Mouse (Mus musculus) heart, adult 2 months (tissue): ENCODE measurements around the gene Pheta1. TPM values are rescaled to one million over a fixed set of nuclear protein-coding genes. Genes with fewer than 3 reads are reported as not detected.

Source experiments
- DNase-seq, 2 experiments: peaks; one replicate each; pipeline ENCODE4 v3.0.0; 2021
- H3K27ac ChIP-seq: fragments of 200-600 bp; 2 replicates; pipeline ENCODE4 v1.8.1; 2022
- H3K27me3 ChIP-seq: fragments of 200-500 bp; 2 replicates; pipeline ENCODE4 v1.6.1; 2012; ENCODE audit warnings: mild to moderate bottlenecking, low read length, inconsistent platforms, mixed read lengths; ENCODE audit not compliant: control insufficient read depth, insufficient read depth
- H3K36me3 ChIP-seq: fragments of 200-500 bp; 2 replicates; pipeline ENCODE4 v1.6.1; 2012; ENCODE audit warnings: low read length, inconsistent platforms; ENCODE audit not compliant: control insufficient read depth, insufficient read depth
- H3K4me1 ChIP-seq: fragments of 200-500 bp; 2 replicates; pipeline ENCODE4 v1.6.1; 2011; ENCODE audit warnings: low read length; ENCODE audit not compliant: control insufficient read depth, insufficient read depth
- H3K4me3 ChIP-seq: fragments of 200-600 bp; 2 replicates; pipeline ENCODE4 v1.8.1; 2022
- H3K79me2 ChIP-seq: fragments of 200-500 bp; replicated peaks from 2 replicates; pipeline ENCODE4 v1.6.1; 2012; ENCODE audit warnings: mild to moderate bottlenecking, inconsistent platforms, low read length, moderate library complexity, mixed read lengths; ENCODE audit not compliant: control insufficient read depth, insufficient read depth
- H3K9ac ChIP-seq: fragments of 200-500 bp; 2 replicates; pipeline ENCODE4 v1.6.1; 2012; ENCODE audit warnings: low read depth, mild to moderate bottlenecking, control low read depth, inconsistent platforms, low read length, mixed read lengths
- CTCF ChIP-seq: fragments of 200-600 bp; IDR thresholded peaks from 2 replicates; pipeline ENCODE4 v1.8.1; 2022; ENCODE audit warnings: antibody characterized with exemption, mild to moderate bottlenecking, moderate library complexity
- EP300 ChIP-seq: fragments of 200-500 bp; IDR thresholded peaks from 2 replicates; pipeline ENCODE4 v1.6.1; 2011; ENCODE audit warnings: low read depth, low read length, control low read depth; ENCODE audit not compliant: insufficient read depth
- POLR2A ChIP-seq: fragments of 200-500 bp; IDR thresholded peaks from 2 replicates; pipeline ENCODE4 v1.6.1; 2011; ENCODE audit warnings: mild to moderate bottlenecking, low read depth, low read length, control low read depth; ENCODE audit not compliant: insufficient read depth
- WGBS: fragments of 180-500 bp; shearing (Covaris S2); methylation state at CpG from one replicate; pipeline ENCODE4 v1.1.7; 2018; 5-methylcytosine and 5-hydroxymethylcytosine counted together
- intact Hi-C: fragments of 180-260 bp; cut with DNase I; formaldehyde crosslinking; loops from one replicate; pipeline ENCODE4 v1.15.1; 2025
- polyA plus RNA-seq: library from polyadenylated mRNA; depleted of rRNA; stranded (reverse); fragments of >200 nt; gene quantifications from 2 replicates; pipeline ENCODE4 v1.2.3, GENCODE M21; 2012
- total RNA-seq, 2 experiments: library from RNA; stranded (reverse); gene quantifications; 2 replicates each; pipeline ENCODE4 v1.2.3; 2021

Gene Pheta1
- total and polyA plus RNA-seq, 3 experiments = 9.3 to 12.5 (median 9.3) TPM

GRCm38 (mm10) chr5:121861964-121862363 lies 13.2 kb downstream of the Pheta1 start:
- 38% methylated on average over 5 of the region's 5 CpGs for WGBS

DNA sequence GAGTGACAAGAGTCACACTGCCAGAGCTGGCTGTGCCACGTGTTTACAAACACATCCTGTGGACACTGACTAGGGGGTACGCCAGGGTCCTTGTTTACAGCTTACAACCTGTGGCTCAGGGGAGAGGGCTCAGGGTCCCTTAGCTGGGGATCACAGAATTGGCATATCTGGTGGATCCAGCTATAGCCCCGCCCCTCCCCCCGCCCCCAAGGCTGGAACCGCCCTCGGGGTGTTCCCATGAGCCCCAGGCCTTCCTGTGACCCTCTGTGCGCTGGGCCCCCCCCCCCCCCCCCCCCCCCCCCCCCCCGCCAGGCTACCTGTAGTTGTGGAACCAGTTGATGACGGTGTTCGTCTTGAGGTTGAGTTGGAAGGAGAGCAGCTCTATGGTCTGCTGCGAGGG lies 15.5 kb downstream of the Pheta1 start:
- Histone ChIP-seq H3K4me1 (no peaks in the 10 kb centered on the region), H3K9ac (no peak overlapping the region), H3K27me3 (no peaks in the 10 kb centered on the region), H3K79me2 (no peaks in the 10 kb centered on the region), H3K36me3 (no peaks in the 10 kb centered on the region), H3K27ac (no peak overlapping the region), H3K4me3 (no peak overlapping the region)
- DNase-seq = no peak
- TF ChIP-seq CTCF = no peak
- 27% methylated on average over 9 of the region's 11 CpGs for WGBS
- intact Hi-C loops = no loop called here

More at GRCm38 (mm10) chr5:121861964-121862363, 13.2 kb downstream of the Pheta1 start:
- no peaks in the 10 kb centered on the region for H3K27me3 ChIP-seq
- H3K79me2 ChIP-seq = no peaks in the 10 kb centered on the region
- no peak overlapping the region for H3K27ac ChIP-seq
- no peak overlapping the region for H3K9ac ChIP-seq
- no peak for DNase-seq
- no peak overlapping the region for H3K4me3 ChIP-seq
- TF ChIP-seq CTCF = no peak
- TF ChIP-seq EP300 = no peak
- no peak for TF ChIP-seq POLR2A
- intact Hi-C loops = no loop called here
- H3K36me3 ChIP-seq = no peaks in the 10 kb centered on the region
- no peaks in the 10 kb centered on the region for H3K4me1 ChIP-seq

- Histone ChIP-seq H3K27ac (no peak overlapping the region), H3K4me3 (no peak overlapping the region), H3K36me3 (no peaks in the 10 kb centered on the region), H3K4me1 (peaks cover 2% of the 10 kb centered on the region; the same call in 1 of the 2 replicates), H3K9ac (no peak overlapping the region), H3K79me2 (no peaks in the 10 kb centered on the region), H3K27me3 (no peaks in the 10 kb centered on the region)
- 73% methylated on average over 5 of the region's 5 CpGs for WGBS
- intact Hi-C loops = no loop called here
- no peak for TF ChIP-seq CTCF
- DNase-seq = no peak
These were observed 19.2 kb downstream of the Pheta1 start for GRCm38 (mm10) chr5:121867963-121868362.

GRCm38 (mm10) chr5:121870832-121871231 lies 22.0 kb downstream of the Pheta1 start:
- Histone ChIP-seq H3K27me3 (no peaks in the 10 kb centered on the region), H3K9ac (no peak overlapping the region), H3K79me2 (no peaks in the 10 kb centered on the region), H3K36me3 (no peaks in the 10 kb centered on the region), H3K27ac (no peak overlapping the region), H3K4me1 (peaks cover 2% of the 10 kb centered on the region; the same call in 1 of the 2 replicates), H3K4me3 (no peak overlapping the region)
- WGBS = 44% methylated on average over 6 of the region's 6 CpGs
- no peak for DNase-seq
- intact Hi-C loops = no loop called here
- no peak for TF ChIP-seq EP300
- TF ChIP-seq CTCF = no peak
- no peak for TF ChIP-seq POLR2A

GRCm38 (mm10) chr5:121871515-121872030 lies 22.8 kb downstream of the Pheta1 start:
- intact Hi-C loops = loop anchor here (1.0 to 2.0 kb wide), 2 partner anchors 185 to 218 kb away; no protein-coding TSS in a partner anchor
- TF ChIP-seq POLR2A (no peak), CTCF (no peak), EP300 (no peak)
- peaks cover 2% of the 10 kb centered on the region; the same call in 1 of the 2 replicates for H3K4me1 ChIP-seq
- DNase-seq = no peak
- no peak overlapping the region for H3K4me3 ChIP-seq
- H3K9ac ChIP-seq = no peak overlapping the region
- no peaks in the 10 kb centered on the region for H3K27me3 ChIP-seq
- 79% methylated on average over 13 of the region's 13 CpGs for WGBS
- H3K36me3 ChIP-seq = no peaks in the 10 kb centered on the region
- H3K79me2 ChIP-seq = no peaks in the 10 kb centered on the region
- no peak overlapping the region for H3K27ac ChIP-seq

- H3K4me1 ChIP-seq = peaks cover 2% of the 10 kb centered on the region; the same call in 1 of the 2 replicates
- H3K27ac ChIP-seq = no peak overlapping the region
- WGBS = 16% methylated on average over 4 of the region's 4 CpGs
- H3K27me3 ChIP-seq = no peaks in the 10 kb centered on the region
- no peak overlapping the region for H3K4me3 ChIP-seq
- H3K9ac ChIP-seq = no peak overlapping the region
- TF ChIP-seq CTCF = peak; percentile 99
- TF ChIP-seq EP300 = peak; percentile 68; the same call in 1 of the 2 replicates
- TF ChIP-seq POLR2A = no peak
- no peaks in the 10 kb centered on the region for H3K36me3 ChIP-seq
- H3K79me2 ChIP-seq = no peaks in the 10 kb centered on the region
- DNase-seq = peak; percentile 76 to 88
- intact Hi-C loops = loop anchor here (1.0 to 2.0 kb wide), 2 partner anchors 185 to 217 kb away; no protein-coding TSS in a partner anchor
These were observed 23.4 kb downstream of the Pheta1 start for GRCm38 (mm10) chr5:121872158-121872557.
